Mouse (Mus musculus) E14TG2a.4 (cell line): ENCODE data around the gene Slc35f3.

Experiments used
- CTCF ChIP-seq: conservative IDR thresholded peaks from 2 replicates; pipeline ENCODE4 v1.5.1; 2014; ENCODE audit warnings: low read length
- NANOG ChIP-seq: IDR thresholded peaks from 2 replicates; pipeline ENCODE4 v1.6.1; 2014; ENCODE audit warnings: borderline replicate concordance, low read length, mixed read lengths

GRCm38 (mm10) chr8:126424946-126425345 is 126.6 kb downstream of the Slc35f3 start:
- TF ChIP-seq CTCF: no peak
- TF ChIP-seq NANOG: no peak
